Mouse (Mus musculus) midbrain, embryonic 11.5 days (tissue): ENCODE measurements at regions not wholly inside any gene's neighbourhood (a gene's known extent, or its start where the extent isn't known, plus 50 kb on each side); places are given as distances from the start of the nearest gene placed in this dataset.

Experiments
- ATAC-seq: fragments of 200-750 bp; cut with Nextera tagmentation; 2 replicates; pipeline ENCODE4 v1.8.0; 2017; ENCODE audit warnings: moderate TSS enrichment, moderate library complexity; ENCODE audit not compliant: low FRiP score
- DNase-seq: peaks from one replicate; pipeline ENCODE4 v3.0.0; 2015; ENCODE audit warnings: low spot score; ENCODE audit errors: missing footprints
- H3K27ac ChIP-seq: fragments of 300-500 bp; sonication (generic); 2 replicates; pipeline ENCODE4 v1.5.1; 2014; ENCODE audit warnings: low read depth, low read length
- H3K27me3 ChIP-seq: fragments of 300-500 bp; sonication (generic); 2 replicates; pipeline ENCODE4 v1.6.1; 2014; ENCODE audit warnings: mild to moderate bottlenecking, low read length, moderate library complexity, mixed read lengths; ENCODE audit not compliant: control insufficient read depth, insufficient read depth
- H3K36me3 ChIP-seq: fragments of 300-500 bp; sonication (generic); 2 replicates; pipeline ENCODE4 v1.6.1; 2014; ENCODE audit warnings: mild to moderate bottlenecking, low read length, moderate library complexity, mixed read lengths; ENCODE audit not compliant: control insufficient read depth, insufficient read depth
- H3K4me1 ChIP-seq: fragments of 300-500 bp; sonication (generic); 2 replicates; pipeline ENCODE4 v1.6.1; 2014; ENCODE audit warnings: low read length; ENCODE audit not compliant: control insufficient read depth, insufficient read depth
- H3K4me2 ChIP-seq: fragments of 300-500 bp; sonication (generic); 2 replicates; pipeline ENCODE4 v1.6.1; 2014; ENCODE audit warnings: mild to moderate bottlenecking, moderate library complexity
- H3K4me3 ChIP-seq: fragments of 300-500 bp; sonication (generic); 2 replicates; pipeline ENCODE4 v1.5.1; 2014; ENCODE audit warnings: low read depth, low read length
- H3K9ac ChIP-seq: fragments of 300-500 bp; sonication (generic); 2 replicates; pipeline ENCODE4 v1.6.1; 2014; ENCODE audit warnings: low read length
- H3K9me3 ChIP-seq: fragments of 300-500 bp; sonication (generic); 2 replicates; pipeline ENCODE4 v1.6.1; 2016; ENCODE audit warnings: low read length; ENCODE audit not compliant: control insufficient read depth
- WGBS: fragments of 180-500 bp; shearing (Covaris S2); extraction: QIAGEN DNeasy Blood & Tissue Kit; methylation state at CpG from one replicate; pipeline ENCODE4 v1.1.7; 2014; 5-methylcytosine and 5-hydroxymethylcytosine counted together

GRCm38 (mm10) chr6:25276221-25276620 lies 320.1 kb upstream of the Tmem229a start:
- H3K27ac ChIP-seq: no peak overlapping the region
- ATAC-seq: no peak
- 44% methylated on average over 2 of the region's 2 CpGs for WGBS
- no peak overlapping the region for H3K4me2 ChIP-seq
- no peaks in the 10 kb centered on the region for H3K36me3 ChIP-seq
- no peak overlapping the region for H3K9ac ChIP-seq
- no peaks in the 10 kb centered on the region for H3K27me3 ChIP-seq
- DNase-seq: no peak
- no peaks in the 10 kb centered on the region for H3K9me3 ChIP-seq
- H3K4me3 ChIP-seq: no peak overlapping the region
- no peaks in the 10 kb centered on the region for H3K4me1 ChIP-seq

DNA sequence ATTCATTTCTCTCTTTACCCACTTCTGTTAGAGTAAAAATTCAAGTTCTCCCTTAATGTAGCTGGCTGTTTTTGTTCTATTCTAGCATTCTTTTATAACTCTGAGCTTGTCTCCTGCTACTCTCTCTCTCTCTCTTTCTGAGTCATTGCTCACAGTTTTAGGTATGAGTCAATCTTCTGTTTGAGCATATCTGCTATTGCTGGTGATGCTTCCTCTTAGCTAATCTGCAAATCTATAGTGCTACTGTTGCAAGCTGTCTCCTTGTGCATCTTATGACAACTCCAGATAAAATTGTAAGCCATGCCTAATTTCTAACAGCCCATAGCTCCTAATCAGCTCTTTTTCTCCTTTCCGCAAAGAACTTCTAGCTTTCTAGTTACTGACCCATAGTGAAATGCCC lies 304.5 kb upstream of the Tmem229a start:
- Histone ChIP-seq H3K9me3 (no peaks in the 10 kb centered on the region), H3K27me3 (no peaks in the 10 kb centered on the region), H3K36me3 (no peaks in the 10 kb centered on the region), H3K27ac (no peak overlapping the region), H3K4me3 (no peak overlapping the region), H3K4me2 (no peak overlapping the region), H3K9ac (no peak overlapping the region), H3K4me1 (no peaks in the 10 kb centered on the region)
- ATAC-seq (no peak), DNase-seq (no peak)
- WGBS: 80% methylated on average over 1 of the region's 1 CpGs

GRCm38 (mm10) chr6:25255762-25256161 lies 299.7 kb upstream of the Tmem229a start:
- no peak overlapping the region for H3K4me2 ChIP-seq
- H3K27me3 ChIP-seq: no peaks in the 10 kb centered on the region
- no peak for ATAC-seq
- 88% methylated on average over 2 of the region's 2 CpGs for WGBS
- H3K27ac ChIP-seq: no peak overlapping the region
- no peak overlapping the region for H3K4me3 ChIP-seq
- H3K36me3 ChIP-seq: no peaks in the 10 kb centered on the region
- H3K9me3 ChIP-seq: no peaks in the 10 kb centered on the region
- DNase-seq: no peak
- no peak overlapping the region for H3K9ac ChIP-seq
- no peaks in the 10 kb centered on the region for H3K4me1 ChIP-seq

- H3K4me2 ChIP-seq: no peak overlapping the region
- no peaks in the 10 kb centered on the region for H3K27me3 ChIP-seq
- H3K4me3 ChIP-seq: no peak overlapping the region
- no peak overlapping the region for H3K27ac ChIP-seq
- H3K9ac ChIP-seq: no peak overlapping the region
- peak; percentile 68; the same call in 1 of the 2 replicates for ATAC-seq
- DNase-seq: no peak
- no peaks in the 10 kb centered on the region for H3K36me3 ChIP-seq
- no peaks in the 10 kb centered on the region for H3K9me3 ChIP-seq
- 83% methylated on average over 2 of the region's 2 CpGs for WGBS
- H3K4me1 ChIP-seq: no peaks in the 10 kb centered on the region
Observed at GRCm38 (mm10) chr6:25237021-25237420, 280.9 kb upstream of the Tmem229a start.

DNA sequence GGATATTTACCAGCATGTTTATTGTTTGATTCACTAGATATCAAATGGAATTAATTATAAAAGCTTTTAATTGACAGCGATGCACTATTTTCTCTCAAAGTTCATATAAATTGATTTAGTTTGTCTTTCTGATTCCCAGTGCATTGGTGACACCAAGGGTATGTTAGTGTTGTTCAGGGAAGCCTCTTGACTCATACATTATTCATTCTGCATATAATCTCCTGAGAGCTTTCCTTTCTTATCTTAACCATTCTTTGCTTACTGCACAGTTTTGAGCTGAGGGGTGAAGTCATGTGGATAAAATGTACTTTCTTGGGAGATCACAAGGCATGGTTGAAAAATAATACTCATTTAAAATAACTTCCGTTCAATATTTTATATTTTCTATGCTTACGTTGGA lies 280.5 kb upstream of the Tmem229a start:
- WGBS: 73% methylated on average over 3 of the region's 3 CpGs
- H3K27me3 ChIP-seq: no peaks in the 10 kb centered on the region
- H3K27ac ChIP-seq: no peak overlapping the region
- ATAC-seq: peak; percentile 85
- H3K4me3 ChIP-seq: no peak overlapping the region
- DNase-seq: no peak
- H3K9me3 ChIP-seq: no peaks in the 10 kb centered on the region
- no peaks in the 10 kb centered on the region for H3K4me1 ChIP-seq
- no peak overlapping the region for H3K4me2 ChIP-seq
- no peak overlapping the region for H3K9ac ChIP-seq
- no peaks in the 10 kb centered on the region for H3K36me3 ChIP-seq
